Mouse (Mus musculus): ENCODE data around the gene Gm17542. TPM values are rescaled to one million over a fixed set of nuclear protein-coding genes. Genes with fewer than 3 reads are reported as not detected.
"Not testable (repeated sequence)": the region's sequence is repeated elsewhere in the genome, so short reads cannot be mapped to it uniquely, and the experiment has no call there.

Gene Gm17542
- polyA plus RNA-seq (2012; rRNA removed), result not detected in 2 replicates

DNA sequence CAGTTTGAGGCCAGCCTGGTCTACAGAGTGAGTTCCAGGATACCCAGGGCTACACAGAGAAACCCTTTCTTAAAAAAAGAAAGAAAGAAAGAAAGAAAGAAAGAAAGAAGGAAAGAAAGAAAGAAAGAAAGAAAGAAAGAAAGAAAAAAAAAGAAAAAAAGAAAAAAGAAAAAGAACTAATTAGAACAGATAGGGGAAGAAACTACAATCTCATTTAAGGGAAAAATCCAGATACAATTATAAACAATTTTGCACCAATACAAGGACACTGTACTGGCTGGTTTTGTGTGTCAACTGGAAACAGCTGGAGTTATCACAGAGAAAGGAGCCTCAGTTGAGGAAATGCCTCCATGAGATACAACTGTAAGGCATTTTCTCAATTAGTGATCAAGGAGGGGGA lies at the start of gene Gm17542:
Gm17542 (minus strand) TSS at position 101 of the 400 bp plus-strand sequence.
- not testable (repeated sequence) for DNase-seq (ENCODE audit: low read depth)

DNA sequence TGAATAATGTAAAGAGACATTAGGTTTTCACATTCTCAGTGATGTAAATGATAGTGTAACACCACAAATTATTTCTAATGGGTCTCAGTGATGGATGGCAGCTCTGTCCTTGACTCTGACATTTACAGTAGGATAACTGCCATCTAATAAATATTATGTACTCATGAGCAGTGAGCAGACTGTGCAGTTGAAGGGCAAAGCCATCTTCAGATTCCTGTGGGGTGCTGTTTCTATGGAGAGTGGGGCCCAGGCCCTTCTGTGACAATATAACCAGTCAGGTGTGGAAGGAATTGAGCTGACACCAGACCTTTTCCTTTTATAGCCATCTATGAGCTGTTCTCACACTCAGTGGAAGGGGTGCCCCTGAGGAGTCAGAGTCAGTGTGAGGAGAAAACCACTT lies 21.8 kb upstream of the Gm17542 start:
- DNase-seq (ENCODE audit: low read depth), result no peak

DNA sequence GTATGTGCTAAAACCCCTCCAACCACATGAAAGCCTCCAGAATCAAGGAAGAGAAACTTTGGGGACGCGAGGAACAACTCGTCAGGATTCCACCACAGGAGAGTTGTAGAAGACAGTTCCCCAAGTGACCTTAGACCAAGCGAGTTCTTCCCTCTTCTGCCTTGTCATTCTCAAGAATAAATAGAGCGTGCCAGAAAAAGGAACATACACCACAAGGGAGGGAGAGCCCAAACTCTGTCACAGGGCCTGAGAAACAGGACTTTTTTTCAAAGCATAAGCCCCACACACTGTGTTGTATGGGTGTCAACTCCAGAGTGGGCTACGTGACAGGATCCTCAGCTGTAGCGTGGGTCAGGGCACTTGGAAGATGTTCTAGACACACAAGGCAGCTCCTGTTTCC lies 20.1 kb upstream of the Gm17542 start:
- no peak for DNase-seq (ENCODE audit: low read depth)

GRCm38 (mm10) chr10:58714789-58715148 lies 3.2 kb downstream of the Gm17542 start:
- peak; percentile 62 for DNase-seq (ENCODE audit: low read depth)

DNA sequence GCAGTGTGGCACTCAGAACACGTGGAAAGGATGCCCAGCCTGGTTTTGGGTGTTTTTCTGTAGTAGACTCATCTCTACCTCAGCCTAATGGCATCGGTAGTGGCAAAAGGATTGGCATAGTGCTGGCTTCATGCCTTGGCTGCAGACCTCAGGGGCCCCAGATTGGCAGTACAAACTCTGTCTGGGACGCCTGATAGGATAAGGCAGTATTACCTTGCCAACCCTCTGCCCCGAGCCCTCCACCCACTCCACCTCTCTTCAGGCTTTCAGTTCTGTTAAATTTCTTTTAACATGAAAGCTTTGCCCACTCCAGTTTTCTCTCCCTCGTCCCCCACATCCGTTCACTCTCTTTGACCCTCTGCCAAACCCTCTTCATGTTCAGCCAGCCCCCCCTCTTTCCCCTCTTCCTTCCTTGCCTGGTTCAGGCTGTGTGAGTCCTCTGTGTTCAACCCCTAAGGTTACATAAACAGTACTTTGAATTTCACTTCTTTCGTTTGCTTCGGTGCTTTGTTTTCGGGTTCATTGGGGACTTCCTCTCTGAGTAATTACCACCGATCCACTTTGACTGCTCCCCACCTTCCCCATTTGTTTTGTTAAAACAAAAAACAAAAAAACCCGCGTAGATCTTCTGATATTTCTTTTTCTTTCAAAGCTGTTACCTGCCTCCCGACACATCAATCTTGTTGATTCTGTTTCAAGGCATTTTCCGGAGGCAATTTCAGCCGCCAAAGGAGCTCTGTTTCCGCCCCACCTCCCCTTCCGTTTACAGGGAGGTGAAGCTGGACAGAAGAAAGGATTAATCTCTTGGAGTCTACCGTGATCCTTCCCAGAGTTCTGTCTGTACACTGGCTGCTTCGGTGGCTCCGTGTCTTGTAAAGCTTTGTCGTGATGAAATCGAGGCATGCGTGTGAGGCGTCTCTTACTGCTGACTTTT lies 3.9 kb downstream of the Gm17542 start:
- DNase-seq (ENCODE audit: low read depth), result no peak

GRCm38 (mm10) chr10:58713225-58713624 lies 4.8 kb downstream of the Gm17542 start:
- no peak for DNase-seq (ENCODE audit: low read depth)

DNA sequence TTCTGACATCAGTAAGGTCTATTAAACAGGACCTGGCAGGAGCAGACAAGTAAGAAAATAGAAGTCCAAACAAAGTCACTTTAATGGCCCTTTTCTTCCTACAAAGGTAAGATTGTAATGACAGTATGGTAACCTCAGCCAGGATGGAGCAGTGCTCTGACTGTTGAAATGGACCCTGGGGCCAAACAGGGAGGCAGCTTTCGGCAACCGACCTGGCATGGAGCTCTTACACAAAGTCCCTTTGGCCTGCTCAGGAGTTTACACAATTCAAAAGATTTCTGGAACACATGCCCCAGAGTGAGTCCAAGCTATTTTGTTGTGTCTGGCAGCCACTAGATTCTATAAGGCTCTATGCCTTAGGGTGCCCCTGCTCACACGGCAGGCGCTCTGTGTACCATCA lies 9.0 kb downstream of the Gm17542 start:
- DNase-seq (ENCODE audit: low read depth), result peak; percentile 84

DNA sequence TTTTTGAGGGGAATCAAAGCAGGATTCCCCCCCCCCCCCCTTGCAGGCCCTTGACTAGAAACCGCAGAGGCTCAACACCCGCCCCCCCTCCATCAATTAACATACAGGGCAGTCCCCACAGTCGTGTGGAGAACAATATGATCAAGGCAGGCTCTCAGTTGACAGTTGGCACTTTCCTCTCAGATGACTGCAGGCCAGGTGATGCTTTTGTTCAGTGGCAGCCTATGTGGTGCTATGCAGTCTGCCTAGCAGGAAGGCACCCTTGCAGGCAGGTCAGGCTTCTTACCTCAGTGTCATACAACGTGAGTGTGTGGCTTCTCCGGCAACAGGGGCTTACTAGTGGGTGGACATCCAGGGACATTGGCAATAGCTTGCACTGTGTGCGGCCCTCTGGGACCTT lies 17.4 kb downstream of the Gm17542 start:
- no peak for DNase-seq (ENCODE audit: low read depth)

GRCm38 (mm10) chr10:58700160-58700559 lies 17.9 kb downstream of the Gm17542 start:
- DNase-seq (ENCODE audit: low read depth), result no peak

DNA sequence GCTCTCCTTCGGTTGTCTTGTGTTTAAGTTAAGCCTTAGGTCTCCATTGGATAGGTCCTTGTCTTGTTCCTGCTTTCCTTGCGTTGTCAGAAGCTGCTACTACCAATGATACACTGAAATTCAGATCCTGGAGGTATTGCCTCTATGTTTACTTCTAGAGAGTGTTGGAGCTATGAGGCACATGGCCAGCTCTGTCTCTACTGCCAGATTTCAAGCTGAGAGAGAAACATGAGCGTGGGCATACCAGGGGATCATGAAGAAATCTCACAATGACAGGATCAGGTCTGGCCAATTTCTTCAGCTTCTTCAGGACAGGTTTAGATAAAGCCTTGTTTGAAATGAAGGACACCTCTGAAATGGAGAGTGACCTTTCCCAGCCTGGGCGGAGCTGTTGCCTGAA lies 19.1 kb downstream of the Gm17542 start:
- DNase-seq (ENCODE audit: low read depth), result no peak

GRCm38 (mm10) chr10:58691051-58691450 lies 27.0 kb downstream of the Gm17542 start:
- DNase-seq (ENCODE audit: low read depth), result no peak

GRCm38 (mm10) chr10:58679298-58679697 lies 38.7 kb downstream of the Gm17542 start:
- no peak for DNase-seq (ENCODE audit: low read depth)

- no peak for DNase-seq (ENCODE audit: low read depth)
Measured at GRCm38 (mm10) chr10:58675533-58675932, 42.5 kb downstream of the Gm17542 start, which contains the start of gene Edar. Gene Edar (minus strand): TSS chr10:58675654.

- no peak for DNase-seq (ENCODE audit: low read depth)
Measured at GRCm38 (mm10) chr10:58673278-58674061, 44.5 kb downstream of the Gm17542 start.

DNA sequence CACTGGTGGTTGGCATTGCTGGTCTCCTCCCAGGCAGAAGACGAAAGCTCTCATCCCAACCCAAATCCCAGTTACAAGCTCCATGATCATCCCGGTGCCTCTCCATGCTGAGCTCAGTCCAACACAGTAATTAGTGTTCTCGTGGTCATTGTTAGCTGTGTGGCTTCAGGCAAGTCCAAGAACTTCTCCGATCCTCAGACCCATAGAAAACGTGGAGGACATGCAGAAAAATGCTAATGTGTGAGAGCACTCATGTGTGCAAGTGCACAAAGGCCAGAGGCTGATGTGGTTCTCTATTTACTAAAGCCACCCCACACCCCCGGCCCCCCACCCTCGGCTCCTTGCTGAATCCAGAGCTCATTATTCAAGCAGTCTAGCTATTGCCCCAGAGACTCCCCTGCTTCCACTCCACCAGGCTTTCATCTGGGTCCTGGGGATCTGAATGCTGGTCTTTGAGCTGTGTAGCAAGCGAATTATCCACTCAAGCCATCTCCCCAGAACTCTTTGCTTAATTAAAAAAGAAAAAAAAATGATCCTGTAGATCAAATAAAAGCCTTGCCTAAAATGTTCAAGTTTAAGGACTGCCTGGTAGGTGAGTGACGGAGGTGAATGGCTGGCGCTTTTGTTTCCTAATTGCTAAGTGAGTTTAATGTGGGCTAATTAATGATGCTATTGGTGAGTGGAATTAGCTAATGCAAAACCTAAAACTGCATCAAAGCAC lies 45.3 kb downstream of the Gm17542 start:
- no peak for DNase-seq (ENCODE audit: low read depth)

DNA sequence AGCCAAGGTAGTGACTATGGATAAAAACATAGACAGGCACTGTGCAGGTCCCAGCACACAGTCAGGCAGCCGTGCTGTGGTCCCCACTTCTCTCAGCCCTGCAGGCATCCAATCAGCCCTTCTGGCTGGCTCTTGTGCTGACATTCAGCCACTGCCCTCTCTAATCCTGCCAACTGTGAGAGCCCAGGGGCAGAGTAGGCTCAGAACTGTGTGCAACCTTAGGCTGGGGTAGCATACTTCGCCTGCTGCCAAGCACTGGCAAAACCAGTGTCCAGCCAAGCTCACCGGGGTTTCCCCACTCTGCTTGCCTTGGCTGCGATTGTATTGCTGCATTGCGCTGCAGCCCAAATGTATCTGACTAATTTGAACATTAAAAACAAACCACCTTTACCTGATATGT lies 54.1 kb downstream of the Gm17542 start:
- DNase-seq (ENCODE audit: low read depth), result no peak

Other genes with a start within 250 kb of the Gm17542 start
- 0.74 and 0.85 TPM in 2 replicates for gene Ccdc138, start 220.3 kb downstream of the Gm17542 start, polyA plus RNA-seq (2012; rRNA removed)
- gene Edar, start 42.6 kb downstream of the Gm17542 start, polyA plus RNA-seq (2012; rRNA removed), result 3.3 and 3.4 TPM in 2 replicates
- gene Sh3rf3, start 95.1 kb upstream of the Gm17542 start, polyA plus RNA-seq (2012; rRNA removed), result 1.8 and 2.4 TPM in 2 replicates